Mouse (Mus musculus) retina, postnatal 1 day (tissue): ENCODE data around the gene Sf1.

Source experiments
- DNase-seq: peaks from one replicate; pipeline ENCODE4 v3.0.0-alpha.2; 2012

Gene Sf1

GRCm38 (mm10) chr19:6363411-6364240 lies at the start of gene Sf1:
TSS of gene Sf1 (plus strand) at chr19:6363690.
- peak; percentile 100 for DNase-seq

GRCm38 (mm10) chr19:6313796-6314195 lies 49.7 kb upstream of the Sf1 start:
- no peak for DNase-seq

- no peak for DNase-seq
These were observed 49.0 kb upstream of the Sf1 start for GRCm38 (mm10) chr19:6314513-6314912.

- no peak for DNase-seq
These were observed 47.9 kb upstream of the Sf1 start for GRCm38 (mm10) chr19:6315573-6315972.

- no peak for DNase-seq
These were observed 45.3 kb upstream of the Sf1 start for GRCm38 (mm10) chr19:6318145-6318544.

- DNase-seq, result no peak
These were observed 42.1 kb upstream of the Sf1 start for GRCm38 (mm10) chr19:6321358-6321757.

GRCm38 (mm10) chr19:6321786-6322621 lies 41.5 kb upstream of the Sf1 start:
- no peak for DNase-seq

- no peak for DNase-seq
These were observed 38.7 kb upstream of the Sf1 start for GRCm38 (mm10) chr19:6324751-6325150.

GRCm38 (mm10) chr19:6331178-6331577 lies 32.3 kb upstream of the Sf1 start:
- DNase-seq, result no peak

GRCm38 (mm10) chr19:6331719-6332516 lies 31.6 kb upstream of the Sf1 start:
- peak; percentile 81 for DNase-seq

GRCm38 (mm10) chr19:6333761-6334595 lies 29.5 kb upstream of the Sf1 start:
- DNase-seq, result no peak

GRCm38 (mm10) chr19:6334673-6335457 lies 28.6 kb upstream of the Sf1 start, which contains the start of gene Men1:
TSS of gene Men1 (plus strand) at chr19:6334979.
- peak; percentile 99 for DNase-seq

GRCm38 (mm10) chr19:6335458-6335827 lies 28.0 kb upstream of the Sf1 start:
- DNase-seq, result no peak

GRCm38 (mm10) chr19:6336920-6337319 lies 26.6 kb upstream of the Sf1 start:
- DNase-seq, result no peak

- no peak for DNase-seq
These were observed 25.3 kb upstream of the Sf1 start for GRCm38 (mm10) chr19:6338171-6338570.

- DNase-seq, result no peak
These were observed 24.8 kb upstream of the Sf1 start for GRCm38 (mm10) chr19:6338716-6339115.

GRCm38 (mm10) chr19:6339191-6339590 lies 24.3 kb upstream of the Sf1 start:
- no peak for DNase-seq

- DNase-seq, result no peak
These were observed 23.5 kb upstream of the Sf1 start for GRCm38 (mm10) chr19:6339890-6340504.

- peak; percentile 83 for DNase-seq
These were observed 22.7 kb upstream of the Sf1 start, which contains the start of gene Map4k2 for GRCm38 (mm10) chr19:6340524-6341452. TSS of gene Map4k2 (plus strand) at chr19:6341135.
